In the genomic region with DNA sequence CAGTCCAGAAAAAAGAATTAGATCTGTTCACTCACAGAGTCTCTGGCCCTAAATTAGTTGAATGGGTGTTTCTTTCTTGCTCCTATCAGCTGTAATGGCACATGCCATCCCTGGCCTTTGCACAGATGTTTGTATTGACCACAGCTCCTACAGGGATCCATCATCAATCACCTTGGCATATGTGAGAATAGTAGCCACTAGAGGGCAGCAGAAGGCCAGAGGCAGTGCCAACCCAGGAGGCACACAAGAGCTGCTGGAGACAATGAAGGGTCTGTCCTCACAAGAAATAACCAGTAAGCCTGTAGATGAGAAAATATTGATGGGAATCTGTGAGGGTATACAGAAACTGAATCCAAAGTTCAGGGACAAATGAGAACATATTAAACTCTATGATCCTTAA, we compare ENCODE assay signal across 7 mouse cellular contexts. TPM values are rescaled to one million over a fixed set of nuclear protein-coding genes. Genes with fewer than 3 reads are reported as not detected.
DNase-seq lines count a peak whose midpoint lies in the region; TF ChIP-seq lines count a peak whose summit lies in the region.

No protein-coding gene starts in this region.

- no peak for TF ChIP-seq EP300 in CH12.LX (IDR thresholded peaks at IDR 0.05; ENCODE audit: low read length)

- TF ChIP-seq POLR2A in CH12.LX (IDR thresholded peaks at IDR 0.05; ENCODE audit: low read depth, low read length) = no peak

- H3K27ac ChIP-seq in CH12.LX (ENCODE audit: insufficient read depth, low read depth) = no peak overlapping the region

- peak; percentile 94 for TF ChIP-seq RAD21 in CH12.LX (IDR thresholded peaks at IDR 0.05; ENCODE audit: low read depth, low read length)

- no peak overlapping the region for H3K9ac ChIP-seq in CH12.LX (ENCODE audit: insufficient read depth, low read depth)

- no peaks in the 10 kb centered on the region for H3K9me3 ChIP-seq in CH12.LX (replicated peaks; ENCODE audit: low read length)

- intact Hi-C loops in gastrocnemius, postnatal 14 days (cut with DNase I; ENCODE audit: low total_unique reads) = loop anchor here (10.0 kb wide), 1 partner anchor 609 kb away; no protein-coding TSS in a partner anchor

- peaks cover 0 to 14% of the 10 kb centered on the region in 2 experiments; a peak in 2 of 4 replicates for H3K4me1 ChIP-seq in CH12.LX (ENCODE audit: control insufficient read depth in 1 of 2, insufficient read depth in 2 of 2)

- dilution Hi-C loops in CH12.LX (cut with MboI; ENCODE audit: extremely low pct_ligation_motif_present, extremely low pct_unique_long_range_greater_than_20kb, low sequenced_read_pairs) = no loop called here

- peak; percentile 74 for DNase-seq in CH12.LX (ENCODE audit: extremely low read depth)
- DNase-seq in T-cell, adult 2 months (ENCODE audit: low spot score) = peak; percentile 75
- peak; percentile 79 to 81 for DNase-seq in cerebellum, postnatal 14 days
- DNase-seq in gastrocnemius, postnatal 14 days = peak; percentile 22
- DNase-seq in kidney, postnatal 4 days = peak; percentile 57 to 64
- peak; percentile 72 for DNase-seq in lung, postnatal 14 days
- DNase-seq in right cerebral cortex, postnatal 36 days (ENCODE audit: low spot score in 2 of 2) = peak; percentile 10 to 30

- no peaks in the 10 kb centered on the region for H3K79me2 ChIP-seq in CH12.LX (replicated peaks; ENCODE audit: control insufficient read depth, extremely low read depth, insufficient read depth, poor library complexity, severe bottlenecking)

- no peaks in the 10 kb centered on the region for H3K36me3 ChIP-seq in CH12.LX (replicated peaks in 1 of 2; ENCODE audit: control insufficient read depth in 1 of 2, insufficient read depth in 1 of 2, low read length in 1 of 2)

- TF ChIP-seq CTCF in CH12.LX (conservative IDR thresholded peaks at IDR 0.05 in 1 of 2, IDR thresholded peaks at IDR 0.05 in 1 of 2; ENCODE audit: low read depth in 2 of 2, low read length in 2 of 2) = peak; percentile 77 to 95

- no peaks in the 10 kb centered on the region for H3K27me3 ChIP-seq in CH12.LX (replicated peaks)

- in situ Hi-C loops in CH12.LX (cut with MboI; ENCODE audit: low pct_ligation_motif_present, low pct_unique_long_range_greater_than_20kb, low sequenced_read_pairs) = loop anchor here (5.0 kb wide), 1 partner anchor 127 kb away; no protein-coding TSS in a partner anchor

- H3K4me2 ChIP-seq in CH12.LX (ENCODE audit: insufficient read depth, low read depth, poor library complexity, severe bottlenecking) = no peak overlapping the region

- no peak overlapping the region for H3K4me3 ChIP-seq in CH12.LX (replicated peaks in 1 of 3; ENCODE audit: low read depth in 2 of 3, low read length in 2 of 3, poor library complexity in 1 of 3)

TF ChIP-seq in CH12.LX, 34 proteins besides CTCF, POLR2A, EP300 and RAD21:
- TF ChIP-seq USF1 (IDR thresholded peaks at IDR 0.05; ENCODE audit: low read depth, low read length) (no peak), E2F4 (IDR thresholded peaks at IDR 0.05; ENCODE audit: insufficient replicate concordance, low read depth, low read length) (no peak), ELF1 (IDR thresholded peaks at IDR 0.05; ENCODE audit: low read depth, low read length) (no peak), JUN (IDR thresholded peaks at IDR 0.05; ENCODE audit: insufficient read depth, low read depth, low read length) (no peak), IRF4 (IDR thresholded peaks at IDR 0.05; ENCODE audit: low read depth, low read length) (0 out of 2 replicates have a peak, but pooled peaks have one; percentile 20), MYC (IDR thresholded peaks at IDR 0.05; ENCODE audit: low read depth, low read length) (no peak), ZC3H11A (IDR thresholded peaks at IDR 0.05; ENCODE audit: low read depth, low read length) (peak; percentile 73; the same call in 1 of the 2 replicates), ETS1 (conservative IDR thresholded peaks at IDR 0.05; ENCODE audit: low read depth, low read length) (no peak), CHD1 (IDR thresholded peaks at IDR 0.05; ENCODE audit: low read depth, low read length) (no peak), UBTF (IDR thresholded peaks at IDR 0.05; ENCODE audit: low read depth, low read length) (no peak), ZNF384 (IDR thresholded peaks at IDR 0.05; ENCODE audit: low read depth, low read length) (no peak), MAX (IDR thresholded peaks at IDR 0.05; ENCODE audit: low read length) (no peak), JUND (conservative IDR thresholded peaks at IDR 0.05; ENCODE audit: low read depth, low read length) (no peak; the same call in 1 of the 2 replicates), PAX5 (IDR thresholded peaks at IDR 0.05; ENCODE audit: low read length) (no peak), MAFK (IDR thresholded peaks at IDR 0.05; ENCODE audit: insufficient replicate concordance, low read length) (no peak), ZMIZ1 (IDR thresholded peaks at IDR 0.05; ENCODE audit: low read depth, low read length) (no peak), SIN3A (IDR thresholded peaks at IDR 0.05; ENCODE audit: low read length) (no peak), MAZ (IDR thresholded peaks at IDR 0.05; ENCODE audit: low read depth, low read length) (no peak), ZKSCAN1 (IDR thresholded peaks at IDR 0.05; ENCODE audit: borderline replicate concordance, low read depth, low read length) (no peak), RCOR1 (conservative IDR thresholded peaks at IDR 0.05; ENCODE audit: low read depth, low read length) (no peak), TCF12 (IDR thresholded peaks at IDR 0.05; ENCODE audit: low read depth, low read length) (no peak), MXI1 (IDR thresholded peaks at IDR 0.05; ENCODE audit: low read depth, low read length) (no peak), USF2 (conservative IDR thresholded peaks at IDR 0.05; ENCODE audit: low read depth, low read length) (no peak), NRF1 (IDR thresholded peaks at IDR 0.05; ENCODE audit: low read depth, low read length) (no peak), NELFE (IDR thresholded peaks at IDR 0.05; ENCODE audit: low read depth, low read length) (no peak), CHD2 (IDR thresholded peaks at IDR 0.05; ENCODE audit: low read length) (no peak), BHLHE40 (IDR thresholded peaks at IDR 0.05; ENCODE audit: low read depth, low read length) (peak; percentile 33; the same call in 1 of the 2 replicates), KAT2A (IDR thresholded peaks at IDR 0.05; ENCODE audit: insufficient replicate concordance, low read length) (no peak), SMC3 (IDR thresholded peaks at IDR 0.05; ENCODE audit: low read depth, low read length) (peak; percentile 92), TBP (conservative IDR thresholded peaks at IDR 0.05; ENCODE audit: low read depth, low read length) (no peak), POLR2AphosphoS2 (IDR thresholded peaks at IDR 0.05; ENCODE audit: low read depth, low read length) (no peak), HCFC1 (IDR thresholded peaks at IDR 0.05; ENCODE audit: low read depth, low read length) (no peak), MEF2A (IDR thresholded peaks at IDR 0.05; ENCODE audit: borderline replicate concordance, low read depth, low read length) (no peak; the same call in 1 of the 2 replicates), GABPA (IDR thresholded peaks at IDR 0.05; ENCODE audit: insufficient replicate concordance, low read depth, low read length) (no peak)

RNA-seq across cellular contexts. Expression of a gene that starts 2.7 kb away (rescaled TPM):
- total RNA-seq in CH12.LX (2012; rRNA removed) = 0.04 and 0.17 TPM in 2 replicates
- total RNA-seq in CH12.LX (2014; rRNA removed) = 0.23 and 0.26 TPM in 2 replicates
- polyA plus RNA-seq in CH12.LX (2012; ENCODE audit: insufficient read length, low read depth) = not detected in 2 replicates
- not detected for total RNA-seq in gastrocnemius, postnatal 14 days (2021)

RNA-seq across cellular contexts. Expression of a gene that starts 57.7 kb away (rescaled TPM):
- 0.04 TPM in 1 of 2 replicates, not detected in the other for total RNA-seq in CH12.LX (2012; rRNA removed)
- total RNA-seq in CH12.LX (2014; rRNA removed) = not detected in 2 replicates
- polyA plus RNA-seq in CH12.LX (2012; ENCODE audit: insufficient read length, low read depth) = not detected in 2 replicates
- 1 to 10 TPM in 1 of 2 experiments, under 1 TPM in 1; 0.62 to 1.6 TPM for total RNA-seq in gastrocnemius, postnatal 14 days (2021)

Comparison
In these comparisons a context has a peak if more than half of its experiments do, and no peak if none do; other contexts are left out.
1. DNase-seq: peak in every context shown above with its lines; median percentile 80 in cerebellum, postnatal 14 days; 75 in T-cell, adult 2 months; 74 in CH12.LX; 72 in lung, postnatal 14 days; 60 in kidney, postnatal 4 days; 22 in gastrocnemius, postnatal 14 days; 20 in right cerebral cortex, postnatal 36 days.